Mouse (Mus musculus) embryonic facial prominence, embryonic 11.5 days (tissue): ENCODE results near the gene Mecr. TPM values are rescaled to one million over a fixed set of nuclear protein-coding genes. Genes with fewer than 3 reads are reported as not detected.

ENCODE experiments used
- ATAC-seq: fragments of 200-750 bp; cut with Nextera tagmentation; replicated peaks from 2 replicates; pipeline ENCODE4 v1.8.0; 2017; ENCODE audit warnings: low read depth; ENCODE audit not compliant: insufficient number of reproducible peaks, low FRiP score, low TSS enrichment
- DNase-seq: peaks from one replicate; pipeline ENCODE4 v3.0.0-alpha.2; 2015; ENCODE audit warnings: low spot score
- H3K27ac ChIP-seq: fragments of 300-500 bp; sonication (generic); replicated peaks from 2 replicates; pipeline ENCODE4 v1.5.1; 2014; ENCODE audit warnings: mild to moderate bottlenecking, low read depth, low read length, control low read depth
- H3K27me3 ChIP-seq: fragments of 300-500 bp; sonication (generic); 2 replicates; pipeline ENCODE4 v1.6.1; 2014; ENCODE audit warnings: mild to moderate bottlenecking, low read length, moderate library complexity, mixed read lengths; ENCODE audit not compliant: control insufficient read depth, insufficient read depth
- H3K36me3 ChIP-seq: fragments of 300-500 bp; sonication (generic); replicated peaks from 2 replicates; pipeline ENCODE4 v1.6.1; 2014; ENCODE audit warnings: low read depth, mild to moderate bottlenecking, low read length, moderate library complexity, mixed read lengths; ENCODE audit not compliant: control insufficient read depth, insufficient read depth
- H3K4me1 ChIP-seq: fragments of 300-500 bp; sonication (generic); 2 replicates; pipeline ENCODE4 v1.6.1; 2014; ENCODE audit warnings: low read length, mixed read lengths; ENCODE audit not compliant: control insufficient read depth, insufficient read depth
- H3K4me2 ChIP-seq: fragments of 300-500 bp; sonication (generic); 2 replicates; pipeline ENCODE4 v1.6.1; 2014; ENCODE audit warnings: low read depth, mild to moderate bottlenecking, control low read depth, low read length, moderate library complexity
- H3K4me3 ChIP-seq: fragments of 300-500 bp; sonication (generic); 2 replicates; pipeline ENCODE4 v1.5.1; 2014; ENCODE audit warnings: low read depth, low read length, control low read depth
- H3K9ac ChIP-seq: fragments of 300-500 bp; sonication (generic); replicated peaks from 2 replicates; pipeline ENCODE4 v1.6.1; 2014; ENCODE audit warnings: mild to moderate bottlenecking, control low read depth, low read length
- H3K9me3 ChIP-seq: fragments of 300-500 bp; sonication (generic); replicated peaks from 2 replicates; pipeline ENCODE4 v1.6.1; 2016; ENCODE audit warnings: mild to moderate bottlenecking, low read length, inconsistent platforms, mixed read lengths; ENCODE audit not compliant: control insufficient read depth
- WGBS: fragments of 180-500 bp; shearing (Covaris S2); extraction: QIAGEN DNeasy Blood & Tissue Kit; methylation state at CpG from one replicate; pipeline ENCODE4 v1.1.7; 2014; 5-methylcytosine and 5-hydroxymethylcytosine counted together
- polyA plus RNA-seq: library from polyadenylated mRNA; unstranded; fragments of >200 nt; fragmentation: Nextera tagmentation; extraction: Ambion mirVana; gene quantifications from 2 replicates; pipeline ENCODE4 v1.2.1, GENCODE M21; 2014

The Mecr gene
- polyA plus RNA-seq, 1 experiment from 2014 or later: 39.9 TPM

GRCm38 (mm10) chr4:131914046-131914643 lies 70.9 kb downstream of the Mecr start:
- Histone ChIP-seq H3K27me3 (peaks cover 23% of the 10 kb centered on the region), H3K4me1 (peaks cover 32% of the 10 kb centered on the region), H3K4me2 (no peak overlapping the region), H3K36me3 (no peaks in the 10 kb centered on the region), H3K4me3 (no peak overlapping the region), H3K27ac (no peak overlapping the region), H3K9ac (no peak overlapping the region), H3K9me3 (no peaks in the 10 kb centered on the region)
- 11% methylated on average over 9 of the region's 9 CpGs for WGBS
- ATAC-seq (no peak), DNase-seq (no peak)

- H3K36me3 ChIP-seq: no peaks in the 10 kb centered on the region
- WGBS: 1% methylated on average over 31 of the region's 31 CpGs
- peak overlapping the region; percentile 48 for H3K4me2 ChIP-seq
- peak overlapping the region; percentile 50 for H3K9ac ChIP-seq
- no peak overlapping the region for H3K27ac ChIP-seq
- no peaks in the 10 kb centered on the region for H3K9me3 ChIP-seq
- H3K4me1 ChIP-seq: peaks cover 38% of the 10 kb centered on the region
- ATAC-seq (no peak), DNase-seq (peak; percentile 66)
- peaks cover 23% of the 10 kb centered on the region for H3K27me3 ChIP-seq
- H3K4me3 ChIP-seq: peak overlapping the region; percentile 24; the same call in 1 of the 2 replicates
Measured at GRCm38 (mm10) chr4:131914891-131915469, 71.7 kb downstream of the Mecr start.

DNA sequence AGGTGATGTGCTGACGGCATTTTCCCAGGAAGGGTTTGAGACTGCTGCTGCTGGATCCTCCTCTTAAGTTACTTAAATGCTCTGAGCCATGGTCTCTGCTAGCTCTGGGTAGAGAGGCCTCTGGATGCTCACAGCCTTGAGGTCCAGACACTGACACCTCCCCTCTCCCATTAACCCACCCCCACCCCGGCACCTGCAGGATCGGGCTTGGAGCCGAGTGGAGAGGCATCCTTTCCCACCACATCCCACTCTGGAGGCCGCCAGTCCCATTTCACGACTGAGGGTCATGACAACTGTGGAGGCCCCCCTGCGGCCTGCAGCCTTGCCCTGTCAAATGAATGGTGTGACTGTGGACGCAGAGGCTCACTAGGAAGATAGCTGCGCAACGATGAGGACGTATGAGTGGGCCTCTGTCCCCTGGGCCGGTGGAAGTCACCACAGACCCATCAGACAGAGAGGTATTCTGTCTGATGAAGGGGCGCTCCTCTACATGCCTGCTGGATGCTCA lies 72.6 kb downstream of the Mecr start:
- Histone ChIP-seq H3K9me3 (no peaks in the 10 kb centered on the region), H3K4me3 (0 out of 2 replicates have a peak overlapping the region, but pooled peaks have one; percentile 24), H3K27ac (no peak overlapping the region), H3K4me1 (peaks cover 37% of the 10 kb centered on the region), H3K4me2 (peak overlapping the region; percentile 48; the same call in 1 of the 2 replicates), H3K27me3 (peaks cover 23% of the 10 kb centered on the region), H3K36me3 (no peaks in the 10 kb centered on the region), H3K9ac (no peak overlapping the region)
- ATAC-seq (no peak), DNase-seq (no peak)
- 18% methylated on average over 13 of the region's 13 CpGs for WGBS

GRCm38 (mm10) chr4:131916425-131916824 lies 73.2 kb downstream of the Mecr start:
- DNase-seq: peak; percentile 79
- 4% methylated on average over 15 of the region's 15 CpGs for WGBS
- Histone ChIP-seq H3K9me3 (no peaks in the 10 kb centered on the region), H3K9ac (no peak overlapping the region), H3K4me1 (peaks cover 37% of the 10 kb centered on the region), H3K4me3 (no peak overlapping the region), H3K36me3 (no peaks in the 10 kb centered on the region), H3K27me3 (peaks cover 23% of the 10 kb centered on the region), H3K27ac (no peak overlapping the region), H3K4me2 (peak overlapping the region; percentile 5; the same call in 1 of the 2 replicates)
- ATAC-seq: no peak

DNA sequence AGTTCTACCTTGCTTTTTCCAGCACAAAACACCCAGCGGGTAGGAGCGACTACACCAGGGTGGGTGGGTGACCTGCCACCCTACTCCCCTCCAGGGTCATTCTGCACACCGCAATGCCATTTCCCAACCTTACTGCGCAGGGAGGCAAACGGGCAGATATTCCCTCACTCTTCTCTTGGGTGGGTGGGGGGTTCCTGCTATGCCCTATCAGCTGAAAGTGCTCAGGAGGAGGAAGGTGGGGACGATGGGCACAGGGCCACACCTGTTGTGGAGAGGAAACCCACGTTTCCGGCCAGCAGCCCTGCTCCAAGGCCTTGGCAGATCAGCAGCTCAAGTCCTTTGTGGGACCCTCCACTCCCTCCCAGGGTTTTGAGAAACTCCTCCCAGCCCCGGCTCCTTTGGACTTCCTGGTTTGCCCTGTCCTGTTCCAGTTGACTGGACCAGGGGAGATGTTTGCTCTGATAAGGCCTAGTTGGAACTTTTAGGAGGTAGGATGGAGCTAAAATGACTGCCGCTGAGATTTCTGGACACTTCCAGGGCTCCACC lies 73.8 kb downstream of the Mecr start:
- DNase-seq (no peak), ATAC-seq (no peak)
- Histone ChIP-seq H3K27ac (no peak overlapping the region; the same call in 1 of the 2 replicates), H3K4me3 (no peak overlapping the region), H3K4me2 (no peak overlapping the region), H3K9ac (no peak overlapping the region), H3K27me3 (peaks cover 27% of the 10 kb centered on the region), H3K4me1 (peaks cover 37% of the 10 kb centered on the region), H3K36me3 (no peaks in the 10 kb centered on the region), H3K9me3 (no peaks in the 10 kb centered on the region)
- WGBS: 70% methylated on average over 10 of the region's 10 CpGs

Other genes starting within 250 kb of the Mecr start
- gene Ptpru, start 5.2 kb upstream of the Mecr start, polyA plus RNA-seq: 17.2 and 19.6 TPM in 2 replicates
- 119 and 131 TPM in 2 replicates for gene Srsf4, start 30.1 kb downstream of the Mecr start, polyA plus RNA-seq
- gene Tmem200b, start 78.3 kb downstream of the Mecr start, polyA plus RNA-seq: 3.0 and 4.4 TPM in 2 replicates
- not detected in 2 replicates for gene Gm10300, start 231.2 kb downstream of the Mecr start, polyA plus RNA-seq
- 139 and 141 TPM in 2 replicates for gene Epb41, start 231.9 kb downstream of the Mecr start, polyA plus RNA-seq